Mouse (Mus musculus): ENCODE measurements around the gene P2rx7.

DNA sequence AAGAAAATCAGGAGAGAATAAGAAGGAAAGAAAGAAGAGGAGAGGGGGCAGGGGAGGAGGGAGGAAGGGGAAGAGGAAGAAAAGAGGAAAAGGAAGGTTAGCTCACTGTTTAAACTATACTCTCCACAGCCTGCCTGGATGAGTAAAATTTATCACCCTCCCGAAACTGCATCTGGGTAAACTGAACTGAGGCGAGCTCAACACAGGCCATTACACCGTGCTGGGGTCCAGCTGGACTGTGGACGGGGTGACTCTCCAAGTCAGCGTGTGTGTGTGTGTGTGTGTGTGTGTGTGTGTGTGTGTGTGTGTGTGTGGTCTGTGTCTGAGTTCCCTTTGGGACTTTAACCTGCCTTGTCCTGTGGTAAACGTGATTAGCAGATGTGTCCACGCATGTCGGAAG, 32.3 kb downstream of the P2rx7 start:
- TF ChIP-seq CTCF (IDR thresholded peaks at IDR 0.05; ENCODE audit: extremely low read depth, insufficient read depth, low read length) (no peak), POLR2A (IDR thresholded peaks at IDR 0.05; ENCODE audit: extremely low read depth, insufficient read depth, low read length) (no peak)

All from cortical plate, adult 2 months (tissue).